Mouse (Mus musculus) bone marrow macrophage, adult 2 months (primary cell): ENCODE data around the gene Ccdc103. TPM values are rescaled to one million over a fixed set of nuclear protein-coding genes. Genes with fewer than 3 reads are reported as not detected.

Experiments used
- H3K27ac ChIP-seq: 2 replicates; pipeline ENCODE4 v1.5.1; 2012; ENCODE audit warnings: low read depth, low read length; ENCODE audit not compliant: insufficient read depth
- H3K4me1 ChIP-seq: 2 replicates; pipeline ENCODE4 v1.6.1; 2012; ENCODE audit warnings: low read length; ENCODE audit not compliant: control insufficient read depth, insufficient read depth
- H3K4me3 ChIP-seq: 2 replicates; pipeline ENCODE4 v1.5.1; 2012; ENCODE audit warnings: mild to moderate bottlenecking, low read length, moderate library complexity; ENCODE audit not compliant: insufficient read depth
- CTCF ChIP-seq: IDR thresholded peaks from 2 replicates; pipeline ENCODE4 v1.5.1; 2012; ENCODE audit warnings: low read depth, mild to moderate bottlenecking, low read length, moderate library complexity
- POLR2A ChIP-seq: IDR thresholded peaks from 2 replicates; pipeline ENCODE4 v1.6.1; 2012; ENCODE audit warnings: mild to moderate bottlenecking, low read depth, low read length, borderline replicate concordance
- polyA plus RNA-seq: library from polyadenylated mRNA; stranded (reverse); fragments of >200 nt; gene quantifications from 2 replicates; pipeline ENCODE4 v1.2.4, GENCODE M21; 2012; ENCODE audit not compliant: missing spikeins, insufficient read depth, insufficient read length

Ccdc103 gene
- polyA plus RNA-seq, 1 experiment: not detected

- TF ChIP-seq POLR2A (no peak), CTCF (no peak)
- Histone ChIP-seq H3K4me3 (no peak overlapping the region), H3K4me1 (no peaks in the 10 kb centered on the region), H3K27ac (no peak overlapping the region)
Observed at GRCm38 (mm10) chr11:102851883-102852282, 29.1 kb upstream of the Ccdc103 start.

DNA sequence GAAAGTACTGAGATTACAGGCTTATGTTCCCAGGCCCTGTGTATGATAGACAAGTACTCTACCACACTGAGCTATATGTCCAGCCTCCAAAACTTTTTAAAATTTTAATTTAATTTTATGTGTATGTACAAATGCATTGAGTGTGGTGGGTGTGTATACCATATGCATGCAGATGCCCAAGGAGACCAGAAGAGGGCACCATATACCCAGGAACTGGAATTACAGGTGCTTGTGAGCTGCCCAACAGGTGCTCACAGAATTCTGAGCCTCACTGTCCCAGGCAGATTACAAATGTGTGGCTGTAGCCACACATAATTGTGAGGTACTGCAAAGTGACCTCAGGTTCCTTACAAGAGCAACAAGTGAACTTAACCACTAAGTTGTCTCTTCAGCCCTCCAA, 27.2 kb upstream of the Ccdc103 start:
- TF ChIP-seq POLR2A (no peak), CTCF (peak; percentile 38; the same call in 1 of the 2 replicates)
- no peak overlapping the region for H3K4me3 ChIP-seq
- H3K4me1 ChIP-seq: no peaks in the 10 kb centered on the region
- no peak overlapping the region for H3K27ac ChIP-seq

- Histone ChIP-seq H3K27ac (no peak overlapping the region), H3K4me3 (no peak overlapping the region), H3K4me1 (no peaks in the 10 kb centered on the region)
- TF ChIP-seq POLR2A (no peak), CTCF (no peak)
Observed at GRCm38 (mm10) chr11:102855941-102856340, 25.1 kb upstream of the Ccdc103 start.

- H3K4me1 ChIP-seq: no peaks in the 10 kb centered on the region
- no peak overlapping the region for H3K27ac ChIP-seq
- TF ChIP-seq POLR2A (no peak), CTCF (no peak)
- H3K4me3 ChIP-seq: no peak overlapping the region
Observed at GRCm38 (mm10) chr11:102858951-102859350, 22.1 kb upstream of the Ccdc103 start.

GRCm38 (mm10) chr11:102859933-102860332, 21.1 kb upstream of the Ccdc103 start:
- Histone ChIP-seq H3K27ac (no peak overlapping the region), H3K4me1 (no peaks in the 10 kb centered on the region), H3K4me3 (no peak overlapping the region)
- TF ChIP-seq CTCF (no peak), POLR2A (no peak)

GRCm38 (mm10) chr11:102864272-102864671, 16.7 kb upstream of the Ccdc103 start:
- no peak overlapping the region for H3K27ac ChIP-seq
- no peaks in the 10 kb centered on the region for H3K4me1 ChIP-seq
- TF ChIP-seq CTCF (no peak), POLR2A (no peak)
- no peak overlapping the region for H3K4me3 ChIP-seq

GRCm38 (mm10) chr11:102874801-102875334, 6.1 kb upstream of the Ccdc103 start:
- no peak for TF ChIP-seq CTCF
- H3K27ac ChIP-seq: no peak overlapping the region
- H3K4me3 ChIP-seq: no peak overlapping the region
- H3K4me1 ChIP-seq: peaks cover 5% of the 10 kb centered on the region

GRCm38 (mm10) chr11:102879558-102879957, 1.4 kb upstream of the Ccdc103 start:
- no peak overlapping the region; the same call in 1 of the 2 replicates for H3K4me3 ChIP-seq

GRCm38 (mm10) chr11:102881314-102882198, 552 bp downstream of the Ccdc103 start:
- peaks cover 11% of the 10 kb centered on the region for H3K4me1 ChIP-seq
- TF ChIP-seq CTCF (no peak), POLR2A (no peak)
- H3K27ac ChIP-seq: no peak overlapping the region
- peak overlapping the region; percentile 90 for H3K4me3 ChIP-seq

More at GRCm38 (mm10) chr11:102879558-102879957, 1.4 kb upstream of the Ccdc103 start:
- Histone ChIP-seq H3K4me1 (peaks cover 11% of the 10 kb centered on the region), H3K27ac (no peak overlapping the region)
- TF ChIP-seq POLR2A: no peak
- TF ChIP-seq CTCF: no peak

DNA sequence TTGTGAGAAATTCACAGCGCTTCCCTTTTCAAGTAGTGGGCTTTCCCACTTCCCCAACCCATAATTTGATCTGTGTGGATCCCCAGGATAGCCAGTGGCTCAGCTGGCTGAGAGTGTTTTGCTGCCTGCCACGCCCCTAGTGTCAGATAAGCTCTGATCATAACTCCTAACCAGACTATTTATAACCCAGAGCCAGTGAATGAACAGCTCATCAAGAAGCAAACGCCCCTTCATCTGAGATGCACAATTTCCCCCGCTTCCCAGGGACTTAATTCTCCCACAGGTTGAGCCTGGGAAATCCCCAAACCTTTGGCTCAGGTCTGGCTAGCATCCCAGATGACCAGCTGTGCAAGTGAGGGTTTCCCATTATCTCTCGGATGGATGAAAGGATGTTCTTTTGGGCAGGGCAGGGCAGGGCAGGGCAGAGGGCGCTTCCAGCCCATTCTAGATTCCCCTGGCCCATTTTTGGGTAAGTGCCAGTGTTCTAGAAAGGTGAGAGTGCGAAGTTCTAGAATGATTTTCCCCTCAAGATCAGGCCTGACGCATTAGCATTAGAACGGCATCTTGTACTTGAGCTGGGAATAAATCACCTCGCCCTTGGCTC, 3.7 kb downstream of the Ccdc103 start, which contains the start of gene Fam187a:
Fam187a (plus strand) TSS at position 554 of the 604 bp plus-strand sequence.
- Histone ChIP-seq H3K4me3 (no peak within 1 kb of the TSS), H3K4me1 (peaks cover 6% of the 10 kb centered on the region), H3K27ac (no peak within 1 kb of the TSS)
- no peak for TF ChIP-seq POLR2A
- no peak for TF ChIP-seq CTCF
